8 mouse cellular contexts compared by ENCODE assay signal in genomic region chr14:36212830-36213229, GRCm38 (mm10).
DNase-seq lines count a peak whose midpoint lies in the region; ATAC-seq lines count a peak whose summit lies in the region.

No protein-coding gene starts in this region.

- no peak overlapping the region for H3K9ac ChIP-seq in liver, embryonic 11.5 days (ENCODE audit: low read depth, low read length)

- no peaks in the 10 kb centered on the region for H3K4me1 ChIP-seq in liver, embryonic 11.5 days (replicated peaks; ENCODE audit: control insufficient read depth, insufficient read depth, low read length)

- WGBS in liver, embryonic 11.5 days: 29% methylated on average over 4 of the region's 4 CpGs

- no peaks in the 10 kb centered on the region for H3K36me3 ChIP-seq in liver, embryonic 11.5 days (ENCODE audit: control insufficient read depth, insufficient read depth, low read length)

- H3K4me3 ChIP-seq in liver, embryonic 11.5 days (ENCODE audit: low read depth, low read length): no peak overlapping the region

- DNase-seq in liver: peak; percentile 38
- DNase-seq in liver, embryonic 11.5 days (ENCODE audit: low spot score): no peak
- peak; percentile 26 to 73 for DNase-seq in adrenal gland, adult (ENCODE audit: inconsistent age in 2 of 2, low spot score in 1 of 2)
- DNase-seq in cerebellum, postnatal 4 days (ENCODE audit: low spot score in 2 of 2): peak; percentile 52 to 67
- DNase-seq in left cerebral cortex, postnatal 36 days (ENCODE audit: low spot score in 2 of 2): peak; percentile 69 to 71
- peak; percentile 76 to 85 for DNase-seq in right cerebral cortex, postnatal 10 days (ENCODE audit: low spot score in 2 of 2)
- DNase-seq in spleen, postnatal 36 days (ENCODE audit: low spot score in 2 of 2): no peak

- no peak overlapping the region for H3K4me2 ChIP-seq in liver, embryonic 11.5 days

- ATAC-seq in liver, embryonic 11.5 days (replicated peaks; ENCODE audit: low FRiP score): no peak
- peak; percentile 91 for ATAC-seq in granulocyte monocyte progenitor cell, adult 5-6 weeks (replicated peaks; ENCODE audit: poor library complexity, severe bottlenecking)

- intact Hi-C loops in left cerebral cortex, postnatal 36 days (cut with DNase I): loop anchor here (5.0 kb wide), 1 partner anchor 1401 kb away; no protein-coding TSS in a partner anchor

- no peaks in the 10 kb centered on the region for H3K27me3 ChIP-seq in liver, embryonic 11.5 days (replicated peaks; ENCODE audit: control insufficient read depth, insufficient read depth, low read length)

- H3K27ac ChIP-seq in liver, embryonic 11.5 days (ENCODE audit: low read depth, low read length): no peak overlapping the region

- H3K9me3 ChIP-seq in liver, embryonic 11.5 days (ENCODE audit: control insufficient read depth, low read length): no peaks in the 10 kb centered on the region

Comparison
In these comparisons a context has a peak if more than half of its experiments do, and no peak if none do; other contexts are left out.
1. DNase-seq: peak in liver (single experiment), adrenal gland, adult (2 of 2), cerebellum, postnatal 4 days (2 of 2), left cerebral cortex, postnatal 36 days (2 of 2) and right cerebral cortex, postnatal 10 days (2 of 2); none in liver, embryonic 11.5 days (single experiment) and spleen, postnatal 36 days (0 of 2).